Mouse (Mus musculus) Muller cell, postnatal 12 days (primary cell): ENCODE measurements around the gene Map7d3.

ENCODE experiments used
- DNase-seq: peaks from one replicate; pipeline ENCODE4 v3.0.0-alpha.2; 2015; ENCODE audit errors: inconsistent ontology term

Gene Map7d3

DNA sequence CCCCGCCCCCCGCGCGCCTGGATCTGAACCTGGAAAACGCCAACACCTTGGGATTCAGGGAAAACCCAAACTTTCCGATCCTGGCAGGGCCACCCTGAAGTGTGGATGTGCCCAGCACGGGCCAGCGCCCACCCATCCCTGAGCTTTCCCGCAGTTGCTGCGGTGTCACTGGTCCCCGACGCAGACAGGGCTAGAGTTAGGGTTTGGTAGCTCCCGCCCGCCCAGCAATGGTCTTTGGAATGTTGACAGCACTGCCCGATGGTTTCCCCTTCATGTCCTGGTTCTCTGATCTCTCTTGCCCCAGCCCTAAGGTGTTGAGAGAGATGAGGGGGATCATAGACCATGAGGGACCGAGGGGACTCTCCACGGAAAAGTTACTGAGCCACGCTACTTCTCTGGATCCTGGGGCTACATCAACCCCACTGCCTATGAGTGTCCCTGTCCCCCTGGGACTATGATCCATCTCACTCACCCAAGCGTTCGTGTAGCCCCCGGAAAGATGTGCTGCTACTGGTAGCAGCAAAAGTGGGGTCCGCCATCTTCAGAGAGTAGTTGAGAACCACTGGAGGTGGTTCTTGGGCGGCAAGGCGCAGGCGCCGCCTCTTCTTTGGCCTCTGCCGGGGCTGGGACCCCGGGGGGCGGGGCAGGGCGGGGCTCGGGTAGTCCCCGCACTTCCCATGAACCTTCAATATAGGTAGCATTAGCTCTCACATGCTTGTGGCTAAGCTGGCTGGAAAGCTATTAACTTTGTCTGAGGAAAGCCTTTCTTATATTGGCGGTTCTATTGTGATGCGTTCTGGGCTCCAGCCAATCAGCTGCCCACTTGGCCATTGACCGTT is at the start of gene Map7d3:
TSS of gene Map7d3 (minus strand) at position 562 of the 839 bp plus-strand sequence.
- peak; percentile 45 for DNase-seq

GRCm38 (mm10) chrX:56869863-56870262 is 47.7 kb upstream of the Map7d3 start, which contains the start of gene Adgrg4:
Gene Adgrg4, plus strand, starts transcription at chrX:56870163.
- DNase-seq: no peak

GRCm38 (mm10) chrX:56841255-56841654 is 19.1 kb upstream of the Map7d3 start:
- DNase-seq: peak; percentile 14

DNA sequence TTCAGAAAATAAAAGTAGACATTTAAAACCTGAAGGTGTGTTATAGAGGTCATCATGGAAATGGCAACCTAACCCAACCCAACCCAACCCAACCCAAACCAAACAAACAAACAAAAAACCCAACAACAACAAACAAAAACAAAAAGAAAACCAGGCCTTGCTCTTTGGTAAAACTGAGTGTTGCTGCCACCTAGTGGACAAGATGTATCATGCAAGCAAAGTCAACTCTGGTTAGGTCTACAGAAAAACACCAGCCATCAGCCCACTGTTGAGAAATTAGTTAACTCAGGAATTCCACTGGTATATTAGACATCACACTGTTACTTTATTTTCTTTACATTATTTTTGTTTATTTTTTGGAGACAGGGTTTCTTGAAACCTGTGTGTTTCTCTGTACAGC is 17.2 kb upstream of the Map7d3 start:
- peak; percentile 29 for DNase-seq

GRCm38 (mm10) chrX:56835842-56836241 is 13.7 kb upstream of the Map7d3 start:
- no peak for DNase-seq

GRCm38 (mm10) chrX:56827492-56827891 is 5.4 kb upstream of the Map7d3 start:
- DNase-seq: no peak

- DNase-seq: peak; percentile 35
These were observed 30.9 kb downstream of the Map7d3 start for GRCm38 (mm10) chrX:56791268-56791667.

DNA sequence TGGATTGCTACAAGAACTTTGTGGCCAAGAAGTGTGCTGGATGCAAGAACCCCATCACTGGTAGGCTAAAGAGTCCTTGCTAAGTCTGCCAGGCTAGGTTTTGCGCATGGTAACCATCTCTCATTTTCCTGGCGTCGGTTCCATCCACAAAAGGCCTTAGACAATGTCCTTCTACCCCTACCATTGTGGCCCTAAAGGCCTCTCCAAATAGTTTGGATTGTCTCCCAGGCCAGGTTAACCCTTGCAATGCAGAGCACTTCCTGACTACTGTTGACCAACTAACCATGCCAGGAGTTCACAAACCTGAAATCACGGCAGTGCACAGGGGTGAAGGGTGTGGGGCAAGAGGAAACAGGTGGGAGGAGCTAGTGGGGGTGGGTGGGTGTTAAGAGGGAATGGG is 31.5 kb downstream of the Map7d3 start:
- no peak for DNase-seq

DNA sequence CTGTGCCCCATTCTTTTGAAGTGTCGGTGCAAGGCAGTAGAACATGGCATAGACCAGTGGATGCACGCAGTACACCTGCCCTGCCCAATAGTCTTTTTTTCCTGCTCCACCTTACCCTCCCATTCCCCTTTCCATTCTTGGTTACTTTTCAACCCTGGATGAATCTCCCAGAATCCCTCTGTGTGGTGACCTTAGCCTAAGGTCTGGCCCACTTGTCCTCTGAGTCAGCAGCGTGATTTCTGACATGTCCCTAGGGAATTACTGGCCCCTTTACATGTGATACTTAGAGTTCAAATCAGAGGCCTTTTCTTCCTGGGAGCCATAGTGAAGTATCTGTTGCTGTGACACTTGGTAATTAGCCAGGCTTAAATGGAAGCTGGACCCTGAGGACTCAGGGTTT is 34.6 kb downstream of the Map7d3 start:
- peak; percentile 11 for DNase-seq

GRCm38 (mm10) chrX:56786281-56787061 is 35.7 kb downstream of the Map7d3 start:
- DNase-seq: peak; percentile 71

GRCm38 (mm10) chrX:56773329-56773728 is 48.8 kb downstream of the Map7d3 start:
- no peak for DNase-seq

GRCm38 (mm10) chrX:56771751-56772150 is 50.4 kb downstream of the Map7d3 start:
- DNase-seq: peak; percentile 26

DNA sequence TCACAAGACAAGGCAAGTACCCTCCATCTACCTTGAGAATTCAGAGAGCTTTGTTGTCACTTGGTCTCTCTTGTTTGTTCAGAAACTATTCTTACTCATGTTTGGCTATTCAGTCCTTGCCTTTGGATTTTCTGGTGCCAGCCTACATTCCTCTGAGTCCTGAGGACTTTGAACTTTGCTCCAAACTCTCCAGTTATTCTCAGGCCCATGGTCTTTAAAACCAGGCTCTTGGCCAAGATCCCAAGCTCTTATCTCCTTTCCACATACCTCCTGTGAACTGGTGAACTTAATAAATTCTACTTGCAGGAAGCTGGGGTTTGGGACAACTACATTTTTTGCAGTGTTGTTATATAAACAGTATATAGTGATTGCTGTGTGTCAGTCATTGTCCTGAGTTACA is 52.3 kb downstream of the Map7d3 start:
- peak; percentile 42 for DNase-seq

GRCm38 (mm10) chrX:56760257-56760760 is 61.8 kb downstream of the Map7d3 start:
- no peak for DNase-seq

DNA sequence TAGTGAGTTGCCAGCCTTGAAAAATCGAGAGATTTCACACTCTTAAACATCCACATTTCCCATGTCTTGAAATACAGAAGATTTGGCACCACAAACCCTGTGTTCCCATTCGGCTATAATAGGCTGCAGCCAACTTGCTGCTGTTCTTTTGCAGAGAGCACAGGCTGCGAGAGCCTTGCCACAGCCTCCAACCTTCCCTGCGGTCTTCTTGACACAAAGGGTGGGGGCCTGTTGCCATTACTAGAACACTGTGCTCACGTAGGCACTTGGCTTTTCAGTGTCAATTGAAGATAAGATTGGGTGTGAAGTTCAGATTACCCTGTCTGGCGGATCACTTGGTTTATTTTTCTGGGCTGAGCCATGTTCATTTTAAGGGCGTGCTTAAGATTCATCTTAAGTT is 65.8 kb downstream of the Map7d3 start:
- DNase-seq: no peak

- peak; percentile 34 for DNase-seq
These were observed 66.5 kb downstream of the Map7d3 start for GRCm38 (mm10) chrX:56755646-56756045.

- DNase-seq: peak; percentile 71
These were observed 68.5 kb downstream of the Map7d3 start for GRCm38 (mm10) chrX:56753317-56754289.

DNA sequence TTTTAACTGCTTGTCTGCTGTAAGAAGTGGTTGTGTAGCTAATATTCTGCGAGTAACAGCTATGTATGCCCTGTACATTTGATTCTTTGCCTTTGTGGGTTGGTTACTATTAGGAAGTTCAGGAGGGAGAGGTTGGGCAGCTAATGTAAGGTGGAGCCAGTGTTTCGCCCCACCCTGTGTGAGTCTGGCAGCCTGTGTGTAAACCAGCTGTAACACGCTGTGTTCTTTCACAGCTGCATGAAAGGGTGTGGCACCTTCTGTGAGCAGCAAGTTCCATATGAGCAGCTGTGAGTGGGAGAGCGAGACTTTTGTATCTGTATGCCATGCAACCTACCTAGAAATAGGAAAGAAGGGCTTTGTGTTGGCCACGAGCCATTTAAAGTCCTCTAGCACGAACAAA is 70.0 kb downstream of the Map7d3 start:
- no peak for DNase-seq

GRCm38 (mm10) chrX:56751536-56751935 is 70.6 kb downstream of the Map7d3 start:
- DNase-seq: no peak
